Mouse (Mus musculus): ENCODE results near the gene Bod1. TPM values are rescaled to one million over a fixed set of nuclear protein-coding genes. Genes with fewer than 3 reads are reported as not detected.
A peak's percentile ranks its signal among the peaks of the same experiment; 100 is the strongest.

Gene Bod1
- polyA plus RNA-seq, 1 experiment from 2014 or later: 108 TPM

DNA sequence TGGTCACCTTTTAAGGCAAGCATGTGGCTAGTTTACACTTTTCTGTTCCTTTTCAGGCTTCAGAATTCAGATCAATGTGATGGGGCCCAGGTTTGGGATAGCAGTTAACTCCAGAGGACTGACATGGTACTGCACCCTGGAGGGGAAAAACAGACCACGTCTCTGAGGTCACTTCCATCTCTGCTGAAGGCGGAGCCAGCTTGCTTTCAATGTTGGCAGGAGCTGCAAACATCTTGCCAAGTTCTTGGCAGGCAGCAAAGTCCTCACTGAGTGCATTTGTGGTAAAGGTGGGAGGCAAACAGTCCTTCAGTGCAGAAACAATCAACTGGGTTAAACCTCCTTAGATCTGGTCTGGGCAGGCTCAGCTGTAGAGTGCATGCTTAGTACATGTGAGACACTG, 7.5 kb downstream of the Bod1 start:
- Histone ChIP-seq H3K27me3 (no peaks in the 10 kb centered on the region), H3K4me1 (no peaks in the 10 kb centered on the region), H3K27ac (no peak overlapping the region), H3K36me3 (peaks cover 81% of the 10 kb centered on the region), H3K9ac (no peak overlapping the region), H3K4me3 (no peak overlapping the region), H3K9me3 (no peaks in the 10 kb centered on the region), H3K4me2 (no peak overlapping the region)
- WGBS: 66% methylated on average over 2 of the region's 2 CpGs
- no peak for ATAC-seq (ENCODE audit: insufficient number of reproducible peaks, insufficient read depth, low FRiP score, low TSS enrichment, low read depth)

DNA sequence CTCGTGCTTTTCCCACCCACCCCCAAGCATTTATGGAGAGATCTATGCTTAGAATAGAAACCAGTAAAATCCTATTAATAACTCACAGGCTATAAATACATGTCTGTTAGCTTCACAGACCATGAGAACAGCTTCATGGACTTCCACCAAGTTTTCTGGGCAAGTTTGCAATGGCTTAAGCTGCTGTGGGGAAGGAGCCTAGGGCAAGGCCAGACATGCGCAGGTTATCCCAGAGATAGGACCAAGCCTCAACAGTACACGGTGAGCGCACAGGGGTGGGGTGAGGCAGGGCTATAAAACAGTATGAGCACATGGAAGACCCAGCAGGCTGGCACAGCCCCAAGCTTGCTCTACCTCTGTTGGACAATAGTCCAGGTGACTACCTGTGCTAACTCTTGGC, 8.2 kb downstream of the Bod1 start:
- Histone ChIP-seq H3K4me2 (no peak overlapping the region), H3K36me3 (peaks cover 74% of the 10 kb centered on the region), H3K4me1 (no peaks in the 10 kb centered on the region), H3K27ac (no peak overlapping the region), H3K27me3 (no peaks in the 10 kb centered on the region), H3K4me3 (no peak overlapping the region), H3K9me3 (no peaks in the 10 kb centered on the region), H3K9ac (no peak overlapping the region)
- 70% methylated on average over 4 of the region's 4 CpGs for WGBS
- no peak for ATAC-seq (ENCODE audit: insufficient number of reproducible peaks, insufficient read depth, low FRiP score, low TSS enrichment, low read depth)

DNA sequence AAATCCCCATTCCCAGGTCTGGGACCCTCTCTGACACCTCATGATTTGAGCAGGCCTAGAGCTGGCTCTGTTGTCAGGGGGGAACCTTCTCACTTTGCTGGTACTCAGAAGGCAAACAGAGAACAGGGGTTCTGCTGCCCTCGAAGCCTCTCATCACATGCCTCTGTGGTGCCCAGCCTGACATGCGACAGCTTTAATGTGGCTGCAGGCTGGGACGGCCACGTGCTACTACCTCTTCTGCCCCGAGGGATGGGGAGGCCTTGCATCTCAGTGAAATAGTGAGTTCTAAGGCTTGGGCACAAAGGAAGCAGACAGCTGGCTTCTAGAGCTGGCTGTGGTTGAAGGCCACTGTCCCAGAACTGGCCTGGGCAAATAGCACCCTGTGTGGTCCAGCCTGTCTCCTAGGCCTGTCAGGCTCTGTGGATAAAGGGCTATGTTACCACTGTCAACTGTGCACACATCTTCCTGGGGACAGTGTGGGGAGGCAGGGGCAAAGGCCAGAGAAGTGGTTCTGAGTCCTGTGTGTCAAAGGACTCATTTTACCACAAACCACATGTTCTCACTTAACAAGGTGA, 8.7 kb downstream of the Bod1 start:
- H3K4me1 ChIP-seq: no peaks in the 10 kb centered on the region
- no peak overlapping the region for H3K4me2 ChIP-seq
- H3K9me3 ChIP-seq: no peaks in the 10 kb centered on the region
- no peak overlapping the region for H3K9ac ChIP-seq
- H3K4me3 ChIP-seq: no peak overlapping the region
- H3K27ac ChIP-seq: no peak overlapping the region
- 52% methylated on average over 5 of the region's 5 CpGs for WGBS
- ATAC-seq (ENCODE audit: insufficient number of reproducible peaks, insufficient read depth, low FRiP score, low TSS enrichment, low read depth): no peak
- H3K27me3 ChIP-seq: no peaks in the 10 kb centered on the region
- peaks cover 70% of the 10 kb centered on the region for H3K36me3 ChIP-seq

DNA sequence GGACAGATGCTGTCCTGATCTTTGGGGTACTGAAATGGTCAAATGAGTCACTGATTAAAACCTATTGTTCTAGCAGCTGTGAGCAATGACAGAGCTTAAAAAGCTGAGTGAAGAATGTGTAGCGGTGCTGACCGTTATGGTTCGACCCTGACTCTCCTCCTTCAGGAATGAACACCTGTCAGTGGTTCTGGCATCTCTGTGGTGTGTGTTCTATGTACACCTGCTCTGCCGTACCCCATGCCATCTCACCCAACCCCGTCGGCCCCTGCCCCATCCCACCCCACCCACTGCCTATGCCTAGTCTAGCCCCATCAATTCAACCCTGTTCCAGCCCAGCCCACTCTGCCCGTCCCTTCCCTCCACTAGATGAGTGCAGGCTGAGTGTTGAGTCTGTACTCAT, 9.5 kb downstream of the Bod1 start:
- Histone ChIP-seq H3K4me2 (no peak overlapping the region), H3K36me3 (peaks cover 63% of the 10 kb centered on the region), H3K4me3 (no peak overlapping the region), H3K9ac (no peak overlapping the region), H3K27ac (no peak overlapping the region), H3K4me1 (no peaks in the 10 kb centered on the region), H3K9me3 (no peaks in the 10 kb centered on the region), H3K27me3 (no peaks in the 10 kb centered on the region)
- WGBS: 88% methylated on average over 7 of the region's 7 CpGs
- no peak for ATAC-seq (ENCODE audit: insufficient number of reproducible peaks, insufficient read depth, low FRiP score, low TSS enrichment, low read depth)

DNA sequence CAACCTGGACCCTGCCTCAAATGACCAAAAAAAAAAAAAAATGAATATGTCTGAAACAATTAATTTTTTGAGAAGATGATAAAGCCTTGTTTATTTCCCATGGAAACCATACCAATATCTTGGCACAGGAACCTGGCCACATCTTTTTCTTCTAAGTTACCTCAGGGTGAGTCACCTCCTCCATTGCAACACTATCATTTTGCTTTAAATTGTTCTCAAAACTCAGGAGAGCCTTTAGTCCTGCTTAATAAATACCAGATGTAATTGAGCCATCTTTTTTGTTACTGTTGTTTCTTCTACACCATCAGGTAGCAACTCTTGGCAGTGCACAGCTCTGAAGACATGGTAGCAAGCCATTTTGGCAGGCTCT, 13.9 kb downstream of the Bod1 start:
- Histone ChIP-seq H3K9me3 (no peaks in the 10 kb centered on the region), H3K27me3 (no peaks in the 10 kb centered on the region), H3K4me1 (no peaks in the 10 kb centered on the region), H3K27ac (no peak overlapping the region), H3K9ac (no peak overlapping the region), H3K4me2 (no peak overlapping the region), H3K36me3 (peaks cover 20% of the 10 kb centered on the region), H3K4me3 (no peak overlapping the region)
- no peak for ATAC-seq (ENCODE audit: insufficient number of reproducible peaks, insufficient read depth, low FRiP score, low TSS enrichment, low read depth)

DNA sequence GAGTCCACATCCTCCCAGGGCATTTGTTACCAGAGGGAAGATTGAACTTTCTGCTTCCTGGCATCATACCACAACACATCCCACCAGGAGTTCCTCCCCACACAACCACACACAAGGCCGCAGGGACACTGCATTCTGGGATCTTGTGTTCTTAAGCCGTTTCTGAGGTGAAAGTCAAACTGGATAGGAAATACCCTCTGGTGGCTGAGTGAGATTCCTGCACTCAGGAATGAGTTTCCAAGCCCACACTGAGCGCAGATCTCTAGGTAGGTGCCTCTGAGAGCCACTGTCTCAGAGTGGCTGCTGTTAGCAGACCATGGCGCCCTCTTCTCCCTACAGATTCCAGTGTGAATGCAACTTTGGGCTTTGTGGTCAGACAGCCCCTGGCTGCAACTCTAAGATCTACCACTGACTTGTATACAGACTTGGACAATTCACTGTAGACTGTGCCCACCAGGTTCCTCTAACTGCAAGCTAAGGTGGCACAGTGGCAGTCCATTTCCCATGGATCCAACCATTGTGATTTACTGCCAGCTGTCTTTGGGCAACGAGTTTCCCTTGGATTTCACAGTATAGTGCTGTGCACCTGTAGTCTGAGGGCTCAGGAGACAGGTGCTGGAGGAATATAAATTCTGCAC, 14.4 kb downstream of the Bod1 start:
- Histone ChIP-seq H3K4me1 (no peaks in the 10 kb centered on the region), H3K9me3 (0 out of 2 replicates have a peak, but pooled peaks cover 4% of the 10 kb centered on the region), H3K36me3 (peaks cover 17% of the 10 kb centered on the region; the same call in 1 of the 2 replicates), H3K27me3 (no peaks in the 10 kb centered on the region), H3K9ac (no peak overlapping the region), H3K4me2 (no peak overlapping the region), H3K4me3 (no peak overlapping the region), H3K27ac (no peak overlapping the region)
- 79% methylated on average over 5 of the region's 5 CpGs for WGBS
- ATAC-seq (ENCODE audit: insufficient number of reproducible peaks, insufficient read depth, low FRiP score, low TSS enrichment, low read depth): no peak

DNA sequence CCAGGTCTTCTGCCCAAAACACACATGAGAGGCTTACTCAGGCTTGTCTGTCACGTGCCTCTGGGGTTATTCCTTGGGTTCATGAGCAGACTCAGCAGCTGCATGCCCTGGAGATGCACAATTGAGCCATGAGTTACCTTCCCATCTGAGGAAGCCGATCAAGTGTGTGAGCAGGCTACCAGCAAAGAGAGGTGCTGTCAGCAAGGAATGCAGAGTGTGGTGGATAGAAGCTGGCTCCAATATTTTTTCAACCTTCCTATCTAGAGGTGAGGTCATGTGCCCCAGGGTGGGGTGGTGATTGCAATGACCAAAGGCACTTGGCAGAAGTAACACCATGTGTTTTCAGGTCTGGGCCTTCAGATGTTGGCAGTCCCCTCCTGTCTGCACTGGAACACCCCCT, 22.2 kb downstream of the Bod1 start:
- H3K9ac ChIP-seq: no peak overlapping the region
- 66% methylated on average over 2 of the region's 2 CpGs for WGBS
- no peak overlapping the region for H3K4me3 ChIP-seq
- no peaks in the 10 kb centered on the region for H3K27me3 ChIP-seq
- peaks cover 4% of the 10 kb centered on the region for H3K4me1 ChIP-seq
- H3K36me3 ChIP-seq: no peaks in the 10 kb centered on the region
- no peak overlapping the region for H3K27ac ChIP-seq
- no peak for ATAC-seq (ENCODE audit: insufficient number of reproducible peaks, insufficient read depth, low FRiP score, low TSS enrichment, low read depth)
- H3K4me2 ChIP-seq: no peak overlapping the region
- 0 out of 2 replicates have a peak, but pooled peaks cover 5% of the 10 kb centered on the region for H3K9me3 ChIP-seq

DNA sequence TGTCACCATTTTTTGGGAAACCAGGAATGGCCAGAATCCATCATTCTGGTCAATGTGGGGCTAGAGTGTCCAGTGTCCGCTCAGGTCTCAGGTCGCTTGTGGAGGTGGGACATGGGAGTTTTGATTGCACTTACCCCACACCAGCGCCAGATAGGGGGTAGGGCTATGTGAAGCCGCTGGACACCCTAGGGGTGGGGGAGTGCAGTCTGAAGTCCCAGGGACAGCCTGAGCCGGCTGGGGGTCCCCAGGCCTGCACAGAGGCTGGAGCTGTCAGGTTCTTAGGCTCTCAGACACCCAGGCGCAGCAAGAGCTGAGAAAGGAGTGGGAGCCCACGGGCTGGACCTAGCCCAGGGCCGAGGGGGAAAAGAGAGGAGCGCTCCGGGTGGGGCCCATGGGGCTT, 24.4 kb downstream of the Bod1 start:
- 0 out of 2 replicates have a peak, but pooled peaks cover under 1% of the 10 kb centered on the region for H3K9me3 ChIP-seq
- WGBS: 87% methylated on average over 10 of the region's 10 CpGs
- 0 out of 2 replicates have a peak, but pooled peaks have one; percentile 20 for ATAC-seq (ENCODE audit: insufficient number of reproducible peaks, insufficient read depth, low FRiP score, low TSS enrichment, low read depth)

DNA sequence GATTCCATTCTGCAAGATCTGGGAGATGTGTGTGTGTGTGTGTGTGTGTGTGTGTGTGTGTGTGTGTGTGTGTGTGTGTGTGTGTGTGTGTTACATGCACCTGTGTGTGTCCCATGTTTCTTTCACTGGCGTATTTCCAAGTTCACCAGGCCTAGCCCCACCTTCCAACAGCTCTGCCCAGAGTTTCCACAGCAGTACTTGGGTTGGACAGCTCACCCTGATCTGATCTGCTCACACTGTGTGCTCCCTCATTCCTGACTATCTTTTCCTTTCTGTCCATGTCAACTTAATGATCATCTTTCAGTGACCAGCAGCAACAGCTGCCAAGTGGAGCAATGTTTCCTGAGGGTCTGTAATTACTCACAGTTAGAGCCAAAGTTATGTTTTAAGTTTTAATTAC, 25.1 kb downstream of the Bod1 start:
- no peak overlapping the region for H3K4me2 ChIP-seq
- no peak overlapping the region for H3K27ac ChIP-seq
- H3K4me3 ChIP-seq: no peak overlapping the region
- no peak for ATAC-seq (ENCODE audit: insufficient number of reproducible peaks, insufficient read depth, low FRiP score, low TSS enrichment, low read depth)
- no peaks in the 10 kb centered on the region for H3K27me3 ChIP-seq
- H3K4me1 ChIP-seq: peaks cover 4% of the 10 kb centered on the region
- H3K36me3 ChIP-seq: no peaks in the 10 kb centered on the region
- 67% methylated on average over 1 of the region's 1 CpGs for WGBS
- H3K9ac ChIP-seq: no peak overlapping the region
- no peaks in the 10 kb centered on the region for H3K9me3 ChIP-seq

More for the DNA sequence above, 24.4 kb downstream of the Bod1 start:
- Histone ChIP-seq H3K27ac (no peak overlapping the region), H3K36me3 (no peaks in the 10 kb centered on the region), H3K27me3 (no peaks in the 10 kb centered on the region), H3K4me1 (peaks cover 4% of the 10 kb centered on the region), H3K4me3 (no peak overlapping the region), H3K9ac (no peak overlapping the region), H3K4me2 (no peak overlapping the region)

DNA sequence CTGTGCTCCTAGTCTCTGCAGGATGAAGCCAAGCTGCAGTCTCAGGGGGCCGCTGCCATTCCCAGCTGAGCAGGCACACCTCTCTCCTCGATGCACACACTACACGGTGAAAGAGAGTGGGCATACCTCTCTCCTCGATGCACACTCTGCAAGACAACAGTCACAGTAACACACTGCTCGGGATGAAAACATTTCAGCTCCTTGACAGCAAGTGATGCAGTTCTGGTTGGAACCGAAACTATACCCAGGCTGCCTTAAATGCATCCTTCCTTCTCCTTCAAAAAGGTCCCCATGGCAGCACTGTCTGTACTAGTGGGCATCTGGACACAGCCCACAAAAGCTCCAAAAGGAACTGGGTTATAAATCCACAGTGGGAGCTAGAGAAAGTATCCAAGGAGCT, 28.6 kb downstream of the Bod1 start:
- no peak overlapping the region for H3K4me3 ChIP-seq
- no peaks in the 10 kb centered on the region for H3K9me3 ChIP-seq
- H3K4me2 ChIP-seq: no peak overlapping the region
- H3K27me3 ChIP-seq: no peaks in the 10 kb centered on the region
- no peak overlapping the region for H3K9ac ChIP-seq
- H3K27ac ChIP-seq: no peak overlapping the region
- no peaks in the 10 kb centered on the region for H3K4me1 ChIP-seq
- 77% methylated on average over 6 of the region's 6 CpGs for WGBS
- H3K36me3 ChIP-seq: no peaks in the 10 kb centered on the region
- no peak for ATAC-seq (ENCODE audit: insufficient number of reproducible peaks, insufficient read depth, low FRiP score, low TSS enrichment, low read depth)

DNA sequence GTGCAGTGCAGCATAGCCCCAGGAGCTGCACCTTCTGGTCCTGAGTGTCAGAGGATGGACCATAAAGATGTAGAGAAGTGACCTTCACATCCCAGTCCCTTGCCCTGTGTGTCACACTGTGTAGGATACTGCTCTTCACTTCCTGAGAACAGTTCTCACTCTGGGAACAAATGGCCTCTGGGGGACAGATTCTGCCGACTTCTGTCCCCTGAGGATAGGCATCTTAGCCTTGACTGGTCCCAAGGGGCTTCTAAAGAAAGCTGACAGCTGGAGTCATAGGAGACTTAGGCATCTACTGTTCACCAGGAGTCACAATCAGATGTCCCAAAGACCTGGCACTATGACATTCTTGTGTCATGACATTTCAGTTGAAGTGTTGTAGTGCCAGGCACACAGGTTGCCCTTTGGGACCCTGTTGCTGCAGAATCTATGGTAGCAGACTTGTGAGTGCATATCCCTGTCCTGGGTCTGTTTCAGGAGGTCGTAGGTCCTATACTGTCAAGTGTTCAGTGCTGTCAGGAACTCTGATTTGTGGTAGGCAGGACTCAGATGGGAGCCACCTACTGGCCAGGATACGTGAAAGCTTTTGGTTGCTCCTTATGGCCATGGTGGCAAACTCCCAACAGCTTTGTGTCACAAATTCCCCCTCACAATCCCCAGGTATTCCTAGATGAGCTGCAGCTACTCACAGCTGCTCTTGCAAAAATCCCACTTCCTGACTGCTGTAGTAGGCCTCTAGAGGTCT, 30.4 kb downstream of the Bod1 start:
- no peak overlapping the region for H3K4me2 ChIP-seq
- WGBS: 50% methylated on average over 3 of the region's 3 CpGs
- no peaks in the 10 kb centered on the region for H3K4me1 ChIP-seq
- H3K9me3 ChIP-seq: no peaks in the 10 kb centered on the region
- ATAC-seq (ENCODE audit: insufficient number of reproducible peaks, insufficient read depth, low FRiP score, low TSS enrichment, low read depth): no peak
- no peak overlapping the region for H3K9ac ChIP-seq
- H3K27ac ChIP-seq: no peak overlapping the region
- no peak overlapping the region for H3K4me3 ChIP-seq
- no peaks in the 10 kb centered on the region for H3K36me3 ChIP-seq
- H3K27me3 ChIP-seq: no peaks in the 10 kb centered on the region

DNA sequence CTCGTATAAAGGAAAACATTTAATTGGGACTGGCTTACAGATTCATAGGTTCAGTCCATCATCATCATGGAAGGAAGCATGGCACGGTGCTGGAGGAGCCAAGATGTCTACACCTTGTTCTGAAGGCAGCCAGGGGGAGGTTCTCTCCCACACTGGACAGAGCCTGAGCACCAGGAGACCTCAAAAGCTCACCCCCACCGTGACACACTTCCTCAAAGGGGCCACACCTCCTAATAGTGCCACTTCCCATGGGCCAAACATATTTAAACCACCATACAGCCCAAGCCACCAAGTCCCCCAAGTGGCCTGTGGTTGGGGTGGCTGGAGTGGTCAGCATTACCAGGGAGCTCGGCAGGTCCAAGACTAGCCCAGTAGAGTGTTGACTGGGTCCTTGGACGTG, 31.5 kb downstream of the Bod1 start:
- Histone ChIP-seq H3K9me3 (no peaks in the 10 kb centered on the region), H3K27me3 (no peaks in the 10 kb centered on the region), H3K4me3 (no peak overlapping the region), H3K9ac (no peak overlapping the region), H3K4me1 (no peaks in the 10 kb centered on the region), H3K27ac (no peak overlapping the region), H3K36me3 (no peaks in the 10 kb centered on the region), H3K4me2 (no peak overlapping the region)
- ATAC-seq (ENCODE audit: insufficient number of reproducible peaks, insufficient read depth, low FRiP score, low TSS enrichment, low read depth): no peak
- WGBS: 71% methylated on average over 5 of the region's 5 CpGs

Measured in embryonic facial prominence, embryonic 13.5 days (tissue).